Mouse (Mus musculus): ENCODE results near the gene Bcas2. TPM values are rescaled to one million over a fixed set of nuclear protein-coding genes. Genes with fewer than 3 reads are reported as not detected.
"Not testable (repeated sequence)": the region's sequence is repeated elsewhere in the genome, so short reads cannot be mapped to it uniquely, and the experiment has no call there.

Gene Bcas2
- polyA plus RNA-seq, 1 experiment from 2014 or later = 78.6 TPM

DNA sequence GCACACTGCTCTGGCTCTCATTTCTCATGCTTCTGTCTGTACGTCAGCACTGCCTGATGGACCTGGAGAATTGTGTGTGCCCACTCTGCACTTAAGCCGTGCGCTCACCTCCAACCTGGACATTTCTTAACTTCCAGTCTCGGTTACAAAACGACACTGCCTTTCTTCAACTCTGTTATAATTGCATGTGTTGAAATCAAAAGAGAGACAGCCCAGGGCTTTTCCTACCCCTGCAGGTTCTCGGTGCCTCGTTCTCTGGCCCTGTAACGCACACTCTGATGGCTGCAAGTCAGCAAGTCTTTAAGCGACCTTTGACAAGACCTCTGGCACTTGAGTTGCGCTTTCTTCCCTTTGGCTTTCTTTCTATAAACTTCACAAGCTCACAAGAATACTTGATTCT, 29.1 kb upstream of the Bcas2 start:
- Histone ChIP-seq H3K36me3 (ENCODE audit: inconsistent target) (no peaks in the 10 kb centered on the region), H3K27ac (no peak overlapping the region), H3K4me3 (ENCODE audit: inconsistent target) (no peak overlapping the region), H3K79me2 (ENCODE audit: inconsistent target) (no peaks in the 10 kb centered on the region)
- 88% methylated on average over 10 of the region's 10 CpGs for WGBS (ENCODE audit: missing documents)

DNA sequence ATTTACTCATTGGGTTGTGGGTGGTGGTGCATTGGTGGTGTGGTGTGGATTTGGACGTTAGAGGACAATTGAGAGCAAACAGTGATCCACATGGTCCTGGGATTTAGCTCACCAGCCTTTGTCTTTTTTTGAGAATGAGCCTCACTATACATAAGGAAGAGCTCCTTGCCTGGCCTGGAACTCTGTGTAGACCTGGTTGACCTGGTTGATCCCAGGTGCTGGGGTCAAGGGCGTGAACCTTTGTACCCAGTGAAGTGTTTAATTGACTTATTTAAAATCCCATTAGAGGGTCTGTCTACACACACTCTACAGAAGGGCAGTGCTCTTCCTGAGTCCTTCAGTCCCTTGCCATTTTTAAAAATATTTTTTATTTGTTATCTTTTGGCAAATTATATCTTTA, 26.1 kb upstream of the Bcas2 start:
- no peaks in the 10 kb centered on the region for H3K79me2 ChIP-seq (ENCODE audit: inconsistent target)
- H3K4me3 ChIP-seq (ENCODE audit: inconsistent target) = no peak overlapping the region
- WGBS (ENCODE audit: missing documents) = 91% methylated on average over 2 of the region's 2 CpGs
- no peaks in the 10 kb centered on the region for H3K36me3 ChIP-seq (ENCODE audit: inconsistent target)
- H3K27ac ChIP-seq = no peak overlapping the region

DNA sequence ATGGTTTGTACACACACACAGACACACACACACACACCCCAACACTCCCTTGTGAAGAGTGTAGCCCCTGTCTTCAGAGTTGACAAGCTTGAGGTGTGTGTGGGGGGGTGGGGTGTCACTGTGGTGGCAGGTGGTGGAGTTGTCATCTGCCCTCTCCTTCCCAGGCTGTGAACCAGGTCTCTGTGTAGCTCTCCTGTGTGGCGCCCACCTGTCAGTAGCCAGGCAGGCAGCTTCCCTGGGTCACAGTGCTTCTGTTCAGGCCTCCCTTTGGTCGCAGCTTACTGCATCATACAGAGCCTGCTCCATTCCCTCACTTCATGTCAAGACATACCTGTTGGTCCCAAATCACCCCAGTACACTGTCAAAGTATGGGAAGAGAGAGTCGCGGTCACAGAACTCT, 25.7 kb upstream of the Bcas2 start:
- H3K27ac ChIP-seq = no peak overlapping the region
- no peaks in the 10 kb centered on the region for H3K79me2 ChIP-seq (ENCODE audit: inconsistent target)
- H3K36me3 ChIP-seq (ENCODE audit: inconsistent target) = no peaks in the 10 kb centered on the region
- no peak overlapping the region for H3K4me3 ChIP-seq (ENCODE audit: inconsistent target)
- 97% methylated on average over 4 of the region's 4 CpGs for WGBS (ENCODE audit: missing documents)

DNA sequence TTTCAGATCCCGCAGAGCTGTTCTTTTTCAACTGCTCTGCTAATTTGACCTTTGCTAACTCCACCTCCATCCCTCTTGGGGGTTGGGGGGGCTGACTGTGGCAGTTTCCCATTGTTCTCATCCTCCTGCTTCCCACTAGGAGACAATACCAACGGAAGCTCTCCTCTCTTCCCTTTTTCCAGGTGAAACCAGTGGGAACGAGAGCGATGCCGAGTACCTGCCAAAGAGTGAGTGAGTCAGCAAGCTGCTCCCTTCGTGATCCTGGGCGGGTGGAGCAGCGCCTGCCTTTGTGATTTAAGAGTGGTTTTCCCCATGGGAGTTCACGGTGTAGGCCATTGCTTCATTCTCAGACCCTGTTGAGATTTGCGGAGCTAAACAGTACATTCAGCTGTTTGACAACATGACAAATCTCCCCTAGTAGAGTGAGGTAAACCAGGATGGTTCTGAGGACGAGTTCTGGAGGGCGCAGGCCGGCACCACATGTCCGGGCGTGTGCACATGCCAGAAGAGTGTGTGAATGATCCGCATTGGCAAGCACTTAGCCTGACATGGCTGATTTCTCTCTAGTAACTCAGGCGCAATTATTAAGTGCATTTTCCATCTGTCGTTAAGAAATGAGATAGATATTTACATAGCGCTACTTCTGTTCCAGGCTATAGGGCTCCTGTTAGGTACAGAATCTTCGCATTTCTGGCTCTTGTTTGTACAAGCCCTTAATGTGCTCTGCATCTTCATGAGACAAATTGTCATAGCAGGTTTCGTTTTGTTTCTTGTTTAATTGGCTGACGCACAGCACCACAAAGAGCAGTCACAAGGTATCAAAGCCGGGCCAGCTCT, 24.9 kb upstream of the Bcas2 start:
- WGBS (ENCODE audit: missing documents) = 91% methylated on average over 22 of the region's 23 CpGs
- no peak overlapping the region for H3K27ac ChIP-seq
- H3K79me2 ChIP-seq (ENCODE audit: inconsistent target) = no peaks in the 10 kb centered on the region
- no peak overlapping the region for H3K4me3 ChIP-seq (ENCODE audit: inconsistent target)
- no peaks in the 10 kb centered on the region for H3K36me3 ChIP-seq (ENCODE audit: inconsistent target)

DNA sequence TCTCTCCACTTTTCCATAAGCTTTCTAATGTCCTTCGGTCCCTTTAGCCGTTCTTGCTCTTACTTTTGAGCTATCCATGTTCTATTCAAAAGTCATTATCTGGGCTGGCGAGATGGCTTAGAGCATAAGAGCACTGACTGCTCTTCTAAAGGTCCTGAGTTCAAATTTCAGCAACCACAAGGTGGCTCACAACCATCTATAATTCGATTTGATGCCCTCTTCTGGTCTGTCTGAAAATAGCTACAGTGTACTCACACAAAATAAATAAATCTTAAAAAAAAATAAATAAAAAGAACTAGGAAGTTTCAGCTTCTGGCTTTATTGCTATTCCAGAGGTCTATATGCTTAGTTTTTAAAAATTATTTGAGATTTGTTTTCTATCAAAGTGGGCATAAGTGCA, 23.7 kb upstream of the Bcas2 start:
- no peak overlapping the region for H3K27ac ChIP-seq
- H3K79me2 ChIP-seq (ENCODE audit: inconsistent target) = no peaks in the 10 kb centered on the region
- H3K4me3 ChIP-seq (ENCODE audit: inconsistent target) = no peak overlapping the region
- H3K36me3 ChIP-seq (ENCODE audit: inconsistent target) = no peaks in the 10 kb centered on the region
- WGBS (ENCODE audit: missing documents) = 93% methylated on average over 4 of the region's 4 CpGs

DNA sequence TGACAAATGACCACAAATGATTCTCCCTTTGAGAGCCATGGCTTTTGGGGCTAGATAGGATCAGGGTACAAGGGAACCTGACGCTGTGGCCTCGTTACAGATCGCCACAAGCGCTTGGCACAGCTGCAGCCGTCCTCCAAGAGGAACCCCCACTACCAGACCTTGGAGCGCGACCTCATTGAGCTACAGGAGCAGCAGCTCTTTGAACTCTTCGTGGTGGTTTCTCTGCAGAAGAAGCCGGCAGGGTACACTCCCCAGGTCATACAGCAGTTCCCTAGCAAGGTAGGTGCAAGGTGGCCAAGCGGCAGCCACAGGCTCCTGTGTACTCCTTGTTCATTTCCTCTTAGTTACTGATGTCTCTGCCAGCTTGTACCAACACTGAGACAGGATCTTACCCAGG, 22.5 kb upstream of the Bcas2 start:
- Histone ChIP-seq H3K79me2 (ENCODE audit: inconsistent target) (no peaks in the 10 kb centered on the region), H3K4me3 (ENCODE audit: inconsistent target) (no peak overlapping the region), H3K36me3 (ENCODE audit: inconsistent target) (no peaks in the 10 kb centered on the region), H3K27ac (no peak overlapping the region)
- 89% methylated on average over 10 of the region's 10 CpGs for WGBS (ENCODE audit: missing documents)

DNA sequence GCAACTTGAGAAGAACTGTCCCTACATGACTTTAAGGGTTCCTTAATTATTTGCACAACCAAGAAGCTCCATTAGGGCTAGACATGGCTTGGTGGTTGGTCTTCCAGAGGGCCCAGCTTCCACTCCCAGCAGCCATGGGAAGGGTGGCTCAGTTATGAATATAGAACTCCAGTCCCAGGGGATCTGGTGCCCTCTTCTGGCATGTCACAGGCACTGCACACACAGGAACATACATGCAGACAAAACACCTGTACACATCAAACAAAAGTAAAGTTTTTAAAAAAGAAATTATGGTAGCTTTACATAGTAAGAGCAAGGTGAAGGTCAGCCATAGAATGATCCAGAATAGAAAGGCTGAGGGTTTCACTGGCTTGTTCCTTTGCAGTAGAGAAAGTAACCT, 17.7 kb upstream of the Bcas2 start:
- Histone ChIP-seq H3K4me3 (ENCODE audit: inconsistent target) (no peak overlapping the region), H3K27ac (no peak overlapping the region), H3K79me2 (ENCODE audit: inconsistent target) (no peaks in the 10 kb centered on the region), H3K36me3 (ENCODE audit: inconsistent target) (no peaks in the 10 kb centered on the region)

DNA sequence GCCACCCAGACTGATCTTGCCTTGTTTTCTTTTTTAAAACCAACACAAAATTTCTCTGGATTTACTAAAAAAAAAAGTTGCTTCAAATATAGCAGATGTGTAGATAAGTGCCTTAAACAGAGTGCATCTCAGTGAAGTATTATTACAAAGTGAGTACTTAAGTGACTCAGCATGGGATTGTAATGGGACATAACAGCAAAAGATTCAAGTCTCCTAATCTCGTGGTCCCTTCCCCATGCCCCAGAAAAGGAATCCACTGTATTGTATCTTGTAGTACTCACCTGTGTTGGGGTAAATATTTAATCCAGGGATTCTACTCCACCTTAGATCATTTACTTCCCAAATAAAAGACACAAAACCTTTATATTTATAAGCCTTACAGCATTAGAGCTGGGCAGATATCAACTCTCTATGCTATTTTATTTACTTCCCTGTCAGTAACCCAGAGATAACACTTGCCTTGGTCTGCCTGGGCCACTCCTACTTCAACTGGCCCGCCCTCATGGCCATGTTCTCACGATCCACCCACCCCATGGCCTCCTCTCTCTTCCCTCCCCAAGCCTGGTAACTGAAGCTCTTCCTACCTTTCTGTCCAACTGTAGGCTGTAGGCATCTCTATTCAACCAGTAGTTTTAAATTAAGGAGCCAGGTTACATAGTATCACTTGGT, 12.1 kb upstream of the Bcas2 start:
- 78% methylated on average over 3 of the region's 3 CpGs for WGBS (ENCODE audit: missing documents)
- no peaks in the 10 kb centered on the region for H3K36me3 ChIP-seq (ENCODE audit: inconsistent target)
- no peak overlapping the region for H3K4me3 ChIP-seq (ENCODE audit: inconsistent target)
- no peaks in the 10 kb centered on the region for H3K79me2 ChIP-seq (ENCODE audit: inconsistent target)
- H3K27ac ChIP-seq = no peak overlapping the region

DNA sequence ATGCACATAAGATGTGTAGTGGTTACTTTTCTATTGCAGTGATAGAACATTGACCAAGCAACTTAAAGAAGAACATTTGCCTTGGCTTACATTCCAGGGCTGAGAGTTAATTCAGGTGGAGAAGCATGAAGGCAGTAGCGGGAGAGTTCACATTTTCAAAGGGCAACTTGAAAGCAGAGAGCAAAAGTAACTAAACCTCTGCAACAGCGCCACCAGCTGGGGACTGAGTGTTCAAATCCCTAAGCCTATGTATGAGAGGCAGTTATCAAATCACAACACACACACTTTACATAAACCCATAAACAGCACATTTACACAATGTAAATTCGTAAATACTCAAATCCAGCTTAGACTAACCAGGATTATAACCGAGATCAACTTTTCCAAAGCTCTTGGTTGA, 1.7 kb upstream of the Bcas2 start:
- H3K79me2 ChIP-seq (ENCODE audit: inconsistent target) = peaks cover 32% of the 10 kb centered on the region
- peaks cover 11% of the 10 kb centered on the region for H3K36me3 ChIP-seq (ENCODE audit: inconsistent target)
- H3K27ac ChIP-seq = no peak overlapping the region
- H3K4me3 ChIP-seq (ENCODE audit: inconsistent target) = no peak overlapping the region
- 23% methylated on average over 4 of the region's 4 CpGs for WGBS (ENCODE audit: missing documents)

DNA sequence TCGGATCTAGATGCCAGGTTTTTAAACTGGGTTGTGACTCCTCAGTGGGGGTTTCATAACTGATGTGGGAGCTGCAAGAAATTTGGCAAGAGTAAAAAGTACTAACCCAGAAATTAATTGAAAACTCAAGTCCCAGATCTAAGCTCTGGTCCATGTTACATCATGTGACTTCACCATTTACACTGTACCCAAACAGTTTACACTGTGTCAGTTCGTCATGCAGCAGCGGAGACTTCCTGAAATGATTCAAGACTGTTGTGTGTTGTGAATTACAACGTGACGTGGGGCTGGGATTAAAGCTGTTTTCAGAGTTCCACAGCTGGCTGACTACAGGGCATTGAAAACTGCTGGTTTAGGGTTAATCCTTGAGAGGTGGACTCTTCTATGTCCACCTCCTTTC, 1.2 kb downstream of the Bcas2 start:
- peak overlapping the region; percentile 59 for H3K27ac ChIP-seq
- peaks cover 39% of the 10 kb centered on the region for H3K36me3 ChIP-seq (ENCODE audit: inconsistent target)
- WGBS (ENCODE audit: missing documents) = 17% methylated on average over 5 of the region's 5 CpGs
- peak overlapping the region; percentile 96 for H3K4me3 ChIP-seq (ENCODE audit: inconsistent target)
- H3K79me2 ChIP-seq (ENCODE audit: inconsistent target) = peaks cover 32% of the 10 kb centered on the region

DNA sequence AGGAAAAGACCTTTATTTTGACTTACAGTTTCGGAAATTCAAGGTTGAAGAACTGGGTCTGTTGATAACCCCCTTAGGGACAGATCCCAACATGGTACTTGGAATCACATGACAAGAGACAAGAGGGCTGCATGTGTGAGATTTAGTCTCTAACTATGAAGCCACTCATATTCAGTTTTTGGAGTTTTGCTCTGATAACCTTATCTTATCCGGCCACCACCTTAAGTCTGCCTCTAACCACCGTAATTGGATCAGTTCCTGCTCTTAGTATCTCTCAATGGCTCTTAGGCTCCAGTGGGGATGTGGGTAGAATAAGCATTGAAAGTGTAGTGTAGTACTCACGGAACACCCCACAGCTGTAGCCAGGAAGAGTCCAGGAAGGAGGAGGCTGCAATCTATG, 5.3 kb downstream of the Bcas2 start:
- WGBS (ENCODE audit: missing documents) = 100% methylated on average over 4 of the region's 4 CpGs
- H3K27ac ChIP-seq = no peak overlapping the region
- H3K4me3 ChIP-seq (ENCODE audit: inconsistent target) = no peak overlapping the region
- peaks cover 46% of the 10 kb centered on the region for H3K36me3 ChIP-seq (ENCODE audit: inconsistent target)
- H3K79me2 ChIP-seq (ENCODE audit: inconsistent target) = peaks cover 30% of the 10 kb centered on the region

DNA sequence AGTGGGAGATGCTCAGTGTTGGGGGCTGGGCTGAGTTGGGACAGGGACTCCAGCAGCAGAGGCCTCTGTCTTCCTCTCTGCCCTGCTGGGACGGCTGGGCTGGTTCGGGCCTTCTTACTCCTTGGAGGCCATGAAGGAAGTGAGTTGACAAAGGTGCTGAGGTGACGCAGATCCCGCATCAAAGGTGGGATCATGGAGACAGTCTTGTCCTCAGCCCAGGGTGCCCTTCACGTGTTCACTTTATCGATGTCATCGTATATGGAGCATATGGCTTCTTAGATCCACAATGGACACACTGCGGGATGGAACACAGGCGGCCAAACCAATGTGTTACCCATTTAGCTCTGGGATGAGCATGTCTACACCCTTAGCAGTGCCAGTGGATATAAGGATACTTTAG, 8.1 kb downstream of the Bcas2 start:
- Histone ChIP-seq H3K27ac (no peak overlapping the region), H3K79me2 (ENCODE audit: inconsistent target) (peaks cover 3% of the 10 kb centered on the region; the same call in 1 of the 2 replicates), H3K4me3 (ENCODE audit: inconsistent target) (no peak overlapping the region), H3K36me3 (ENCODE audit: inconsistent target) (peaks cover 38% of the 10 kb centered on the region)
- WGBS (ENCODE audit: missing documents) = 97% methylated on average over 9 of the region's 9 CpGs

DNA sequence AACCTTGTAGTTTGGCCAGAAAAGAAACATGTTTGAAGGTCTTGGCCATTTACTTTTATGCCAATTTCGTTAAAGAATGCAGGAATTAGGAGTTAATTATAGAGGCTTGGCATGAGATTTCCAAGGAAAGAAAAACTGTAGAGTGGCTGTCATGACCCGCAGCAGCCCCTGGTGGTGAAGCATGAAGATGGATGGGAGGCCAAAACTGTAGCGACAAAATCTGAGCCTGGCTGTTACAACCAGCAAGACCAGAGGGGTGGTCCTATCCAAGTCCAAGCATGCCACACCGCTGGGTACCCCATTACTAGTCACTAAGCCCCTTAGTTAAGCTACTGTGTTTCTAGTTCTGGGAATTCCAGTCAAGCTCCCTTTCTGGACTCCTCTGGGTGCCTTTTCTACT, 9.7 kb downstream of the Bcas2 start:
- H3K4me3 ChIP-seq (ENCODE audit: inconsistent target) = no peak overlapping the region
- H3K36me3 ChIP-seq (ENCODE audit: inconsistent target) = peaks cover 22% of the 10 kb centered on the region
- no peaks in the 10 kb centered on the region for H3K79me2 ChIP-seq (ENCODE audit: inconsistent target)
- 68% methylated on average over 4 of the region's 4 CpGs for WGBS (ENCODE audit: missing documents)
- no peak overlapping the region for H3K27ac ChIP-seq

DNA sequence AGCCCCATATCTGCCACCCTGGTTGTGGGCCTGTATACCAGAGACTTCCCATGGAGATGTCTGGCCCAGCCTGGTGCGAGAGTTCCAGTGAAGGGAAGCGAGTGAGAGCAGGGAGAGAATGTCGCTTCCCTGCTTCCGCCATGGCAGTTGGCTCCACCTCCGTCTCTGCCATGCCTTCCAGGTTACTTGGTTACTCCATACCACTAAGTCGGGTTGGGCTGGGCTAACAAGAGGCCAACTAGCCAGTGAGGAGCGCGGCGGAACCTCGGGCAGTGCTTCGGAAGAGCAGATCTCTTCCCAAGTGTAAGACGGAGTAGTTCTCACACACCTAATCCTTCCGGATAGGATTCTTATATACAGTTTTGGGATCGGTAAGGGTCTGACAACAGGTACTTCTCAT, 11.4 kb downstream of the Bcas2 start:
- peaks cover 5% of the 10 kb centered on the region for H3K36me3 ChIP-seq (ENCODE audit: inconsistent target)
- no peak overlapping the region for H3K27ac ChIP-seq
- no peaks in the 10 kb centered on the region for H3K79me2 ChIP-seq (ENCODE audit: inconsistent target)
- 93% methylated on average over 14 of the region's 14 CpGs for WGBS (ENCODE audit: missing documents)
- H3K4me3 ChIP-seq (ENCODE audit: inconsistent target) = no peak overlapping the region

DNA sequence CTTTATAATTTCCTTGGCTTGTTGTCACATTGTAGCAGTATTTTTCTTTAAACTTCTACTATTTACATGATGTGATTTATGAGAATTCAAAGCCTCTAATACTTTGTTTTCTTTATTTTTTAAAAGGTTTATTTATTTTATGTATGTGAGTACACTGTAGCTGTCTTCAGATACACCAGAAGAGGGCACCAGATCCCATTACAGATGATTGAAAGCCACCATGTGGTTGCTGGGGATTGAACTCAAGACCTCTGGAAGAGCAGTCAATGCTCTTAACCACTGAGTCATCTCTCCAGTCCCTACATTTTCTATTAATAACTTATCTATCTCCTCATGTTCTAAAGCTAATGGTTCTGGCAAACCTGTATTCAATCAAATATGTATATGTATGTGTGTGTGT, 13.0 kb downstream of the Bcas2 start:
- not testable (repeated sequence) for H3K27ac ChIP-seq; H3K36me3 ChIP-seq (ENCODE audit: inconsistent target); H3K79me2 ChIP-seq (ENCODE audit: inconsistent target); H3K4me3 ChIP-seq (ENCODE audit: inconsistent target)

DNA sequence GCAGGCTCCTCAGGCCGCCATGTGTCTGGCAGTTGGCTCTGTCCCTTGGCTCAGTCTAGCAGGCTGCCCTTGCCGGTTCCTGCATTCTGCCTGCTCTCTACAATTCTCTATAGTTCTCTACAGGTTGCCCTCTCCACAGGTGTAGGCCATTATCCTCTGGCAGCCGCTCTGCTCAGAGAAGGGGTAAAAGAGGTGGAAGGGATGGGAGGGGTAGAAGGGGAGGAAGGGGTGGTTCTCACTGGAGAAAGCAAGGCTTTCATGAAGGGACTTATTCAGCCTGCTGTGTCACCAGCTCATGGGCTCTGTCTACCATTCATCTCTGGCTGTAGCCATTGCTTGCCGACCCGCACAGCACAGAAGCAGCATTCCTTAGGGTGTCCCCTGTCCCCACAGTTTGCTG, 17.0 kb downstream of the Bcas2 start:
- 94% methylated on average over 5 of the region's 5 CpGs for WGBS (ENCODE audit: missing documents)
- Histone ChIP-seq H3K79me2 (ENCODE audit: inconsistent target) (no peaks in the 10 kb centered on the region), H3K27ac (no peak overlapping the region), H3K36me3 (ENCODE audit: inconsistent target) (no peaks in the 10 kb centered on the region), H3K4me3 (ENCODE audit: inconsistent target) (no peak overlapping the region)

All from macrophage (primary cell).